Mouse (Mus musculus) heart, embryonic 10.5 days (tissue): ENCODE measurements at regions not wholly inside any gene's neighbourhood (a gene's known extent, or its start where the extent isn't known, plus 50 kb on each side); places are given as distances from the start of the nearest gene placed in this dataset.

Experiments
- DNase-seq: peaks from one replicate; pipeline ENCODE4 v3.0.0-alpha.2; 2017; ENCODE audit warnings: low spot score
- H3K27ac ChIP-seq: fragments of 300-500 bp; sonication (generic); 2 replicates; pipeline ENCODE4 v1.5.1; 2016; ENCODE audit warnings: mild to moderate bottlenecking
- H3K27me3 ChIP-seq: fragments of 300-500 bp; sonication (generic); 2 replicates; pipeline ENCODE4 v1.6.1; 2016; ENCODE audit warnings: mild to moderate bottlenecking; ENCODE audit not compliant: poor library complexity, insufficient read depth, severe bottlenecking
- H3K36me3 ChIP-seq: fragments of 300-500 bp; sonication (generic); 2 replicates; pipeline ENCODE4 v1.6.1; 2016; ENCODE audit warnings: mild to moderate bottlenecking, moderate library complexity
- H3K4me1 ChIP-seq: fragments of 300-500 bp; sonication (generic); 2 replicates; pipeline ENCODE4 v1.6.1; 2016; ENCODE audit warnings: mild to moderate bottlenecking
- H3K4me3 ChIP-seq: fragments of 300-500 bp; sonication (generic); 2 replicates; pipeline ENCODE4 v1.5.1; 2016; ENCODE audit warnings: mild to moderate bottlenecking, moderate library complexity
- H3K9me3 ChIP-seq: fragments of 300-500 bp; sonication (generic); 2 replicates; pipeline ENCODE4 v1.6.1; 2016; ENCODE audit warnings: mild to moderate bottlenecking, moderate library complexity
- WGBS: fragments of 180-500 bp; shearing (Covaris S2); methylation state at CpG from one replicate; pipeline ENCODE4 v1.1.7; 2016; 5-methylcytosine and 5-hydroxymethylcytosine counted together

GRCm38 (mm10) chr6:50973231-50973654, 319.0 kb upstream of the Npvf start:
- H3K27ac ChIP-seq: no peak overlapping the region
- no peaks in the 10 kb centered on the region for H3K9me3 ChIP-seq
- H3K4me1 ChIP-seq: peaks cover 27% of the 10 kb centered on the region
- H3K4me3 ChIP-seq: no peak overlapping the region
- H3K36me3 ChIP-seq: no peaks in the 10 kb centered on the region
- 77% methylated on average over 2 of the region's 2 CpGs for WGBS
- no peaks in the 10 kb centered on the region for H3K27me3 ChIP-seq
- DNase-seq: no peak

- H3K9me3 ChIP-seq: no peaks in the 10 kb centered on the region
- H3K4me1 ChIP-seq: peaks cover 29% of the 10 kb centered on the region
- no peak overlapping the region for H3K4me3 ChIP-seq
- no peaks in the 10 kb centered on the region for H3K36me3 ChIP-seq
- H3K27ac ChIP-seq: peak overlapping the region; percentile 56; the same call in 1 of the 2 replicates
- DNase-seq: no peak
- H3K27me3 ChIP-seq: no peaks in the 10 kb centered on the region
These were observed 319.6 kb upstream of the Npvf start for GRCm38 (mm10) chr6:50973815-50974214.

- Histone ChIP-seq H3K27ac (no peak overlapping the region), H3K9me3 (no peaks in the 10 kb centered on the region), H3K36me3 (no peaks in the 10 kb centered on the region), H3K4me3 (no peak overlapping the region), H3K4me1 (peaks cover 35% of the 10 kb centered on the region), H3K27me3 (no peaks in the 10 kb centered on the region)
- 10% methylated on average over 1 of the region's 1 CpGs for WGBS
- no peak for DNase-seq
These were observed 320.7 kb upstream of the Npvf start for GRCm38 (mm10) chr6:50974961-50975360.

- WGBS: 51% methylated on average over 7 of the region's 7 CpGs
- H3K36me3 ChIP-seq: no peaks in the 10 kb centered on the region
- H3K27ac ChIP-seq: peak overlapping the region; percentile 13
- no peaks in the 10 kb centered on the region for H3K9me3 ChIP-seq
- peaks cover 55% of the 10 kb centered on the region for H3K4me1 ChIP-seq
- DNase-seq: no peak
- no peak overlapping the region for H3K4me3 ChIP-seq
- no peaks in the 10 kb centered on the region for H3K27me3 ChIP-seq
These were observed 322.7 kb upstream of the Npvf start for GRCm38 (mm10) chr6:50976973-50977372.

- Histone ChIP-seq H3K4me1 (peaks cover 59% of the 10 kb centered on the region), H3K27me3 (no peaks in the 10 kb centered on the region), H3K9me3 (no peaks in the 10 kb centered on the region), H3K27ac (peak overlapping the region; percentile 13), H3K36me3 (no peaks in the 10 kb centered on the region), H3K4me3 (no peak overlapping the region)
- WGBS: 26% methylated on average over 8 of the region's 8 CpGs
- DNase-seq: no peak
These were observed 323.1 kb upstream of the Npvf start for GRCm38 (mm10) chr6:50977381-50977780.

- Histone ChIP-seq H3K4me1 (peaks cover 66% of the 10 kb centered on the region), H3K4me3 (no peak overlapping the region), H3K36me3 (no peaks in the 10 kb centered on the region), H3K27ac (peak overlapping the region; percentile 13), H3K27me3 (no peaks in the 10 kb centered on the region), H3K9me3 (no peaks in the 10 kb centered on the region)
- WGBS: 54% methylated on average over 4 of the region's 4 CpGs
- DNase-seq: no peak
These were observed 323.8 kb upstream of the Npvf start for GRCm38 (mm10) chr6:50978016-50978415.

DNA sequence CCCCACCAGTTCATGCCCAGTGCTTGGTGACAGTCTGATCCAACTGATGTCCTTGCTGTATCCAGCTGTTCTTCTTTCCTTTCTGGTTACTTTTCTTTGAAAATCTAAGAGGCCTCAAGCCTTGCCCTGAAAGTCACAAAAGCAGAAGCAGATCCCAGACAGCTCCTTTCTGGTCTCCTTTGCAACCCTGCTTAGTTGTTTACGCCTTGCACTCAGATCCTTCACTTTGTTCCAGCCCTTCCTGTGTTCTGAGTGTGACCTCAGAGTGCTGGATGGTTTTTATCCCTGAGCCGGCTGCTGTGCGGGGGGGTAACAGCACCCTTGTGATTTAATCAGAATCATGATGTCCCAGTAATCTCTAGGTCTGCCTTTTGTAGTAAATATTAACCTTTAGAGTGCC, 324.3 kb upstream of the Npvf start:
- Histone ChIP-seq H3K36me3 (no peaks in the 10 kb centered on the region), H3K9me3 (no peaks in the 10 kb centered on the region), H3K4me1 (peaks cover 71% of the 10 kb centered on the region), H3K4me3 (no peak overlapping the region), H3K27ac (peak overlapping the region; percentile 13), H3K27me3 (no peaks in the 10 kb centered on the region)
- WGBS: 39% methylated on average over 3 of the region's 3 CpGs
- no peak for DNase-seq

DNA sequence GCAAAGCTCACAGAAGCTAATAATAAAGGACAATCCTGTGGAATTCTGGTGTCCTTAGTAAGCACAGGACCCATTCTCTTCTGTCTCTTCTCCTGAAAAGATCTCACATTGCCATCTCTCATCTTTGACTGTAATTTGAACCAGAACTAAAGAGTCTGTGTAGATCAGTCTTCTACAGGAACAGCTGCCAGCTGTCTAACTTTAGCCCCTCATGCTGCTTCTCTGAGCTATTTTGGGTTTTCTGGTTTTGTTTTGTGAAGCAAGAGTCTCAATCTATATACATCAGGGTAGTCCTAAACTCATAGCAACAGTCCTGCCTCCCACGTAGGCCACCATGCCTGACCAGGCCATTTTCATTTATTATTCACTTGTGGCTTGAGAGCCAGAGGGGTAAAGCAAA, 325.5 kb upstream of the Npvf start:
- Histone ChIP-seq H3K27ac (peak overlapping the region; percentile 24; the same call in 1 of the 2 replicates), H3K36me3 (no peaks in the 10 kb centered on the region), H3K9me3 (no peaks in the 10 kb centered on the region), H3K4me1 (peaks cover 80% of the 10 kb centered on the region), H3K4me3 (no peak overlapping the region), H3K27me3 (no peaks in the 10 kb centered on the region)
- WGBS: 65% methylated on average over 1 of the region's 1 CpGs
- DNase-seq: no peak

DNA sequence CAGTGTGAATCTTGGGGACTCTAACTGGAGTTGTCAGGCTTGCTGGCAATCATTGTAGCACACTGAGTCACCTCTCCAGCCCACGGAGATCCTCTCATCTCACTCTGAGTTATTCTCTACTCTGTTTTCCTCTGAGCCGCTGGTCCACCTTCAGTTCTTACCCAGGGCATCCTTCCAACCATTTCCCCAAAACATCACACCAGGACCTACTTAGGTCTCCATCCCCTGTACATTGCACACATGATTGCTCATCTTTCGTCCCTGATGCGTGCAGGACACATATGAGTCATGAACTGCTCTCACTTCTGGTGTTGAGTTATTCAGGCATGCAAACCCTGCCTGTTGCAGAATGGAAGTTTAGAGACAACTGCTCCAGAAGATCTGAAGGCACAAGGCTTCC, 326.1 kb upstream of the Npvf start:
- H3K27ac ChIP-seq: peak overlapping the region; percentile 24; the same call in 1 of the 2 replicates
- no peak overlapping the region for H3K4me3 ChIP-seq
- no peaks in the 10 kb centered on the region for H3K36me3 ChIP-seq
- no peaks in the 10 kb centered on the region for H3K27me3 ChIP-seq
- H3K9me3 ChIP-seq: no peaks in the 10 kb centered on the region
- DNase-seq: no peak
- H3K4me1 ChIP-seq: peaks cover 79% of the 10 kb centered on the region
- WGBS: 76% methylated on average over 4 of the region's 4 CpGs

DNA sequence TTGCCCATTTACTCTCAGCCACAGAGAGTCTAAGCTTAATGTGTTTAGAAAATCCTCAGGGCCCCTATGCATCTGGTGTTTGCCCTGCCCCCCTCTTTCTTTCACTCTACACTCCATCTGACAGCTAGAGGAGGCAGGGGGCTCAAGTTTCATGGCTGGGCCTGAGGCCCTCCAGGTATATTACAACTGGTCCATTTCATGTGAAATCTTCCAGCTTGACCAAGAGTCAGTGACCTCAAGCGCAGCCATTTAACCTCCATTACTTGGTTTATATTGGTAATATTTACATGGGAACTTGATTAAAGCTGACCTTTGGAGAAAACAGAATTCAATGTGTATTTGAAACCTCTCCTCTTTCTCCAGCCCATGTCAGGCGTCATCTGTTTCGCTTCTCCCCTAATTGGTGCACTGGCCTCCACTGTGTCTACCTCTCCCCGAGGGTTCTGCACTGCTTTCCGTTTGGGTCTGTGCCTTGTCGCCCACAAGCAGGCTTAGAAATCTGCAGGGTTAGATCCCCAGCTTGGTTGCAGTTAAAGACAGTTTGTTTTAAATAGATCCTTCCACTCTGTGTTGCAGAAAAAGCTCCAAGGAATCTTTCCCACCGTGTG, 327.6 kb upstream of the Npvf start:
- peaks cover 3% of the 10 kb centered on the region; the same call in 1 of the 2 replicates for H3K27me3 ChIP-seq
- H3K4me3 ChIP-seq: no peak overlapping the region
- H3K9me3 ChIP-seq: no peaks in the 10 kb centered on the region
- no peak for DNase-seq
- 46% methylated on average over 7 of the region's 7 CpGs for WGBS
- H3K27ac ChIP-seq: peak overlapping the region; percentile 76
- no peaks in the 10 kb centered on the region for H3K36me3 ChIP-seq
- H3K4me1 ChIP-seq: peaks cover 82% of the 10 kb centered on the region

GRCm38 (mm10) chr6:50982856-50983255, 328.6 kb upstream of the Npvf start:
- peak overlapping the region; percentile 76 for H3K27ac ChIP-seq
- 64% methylated on average over 4 of the region's 4 CpGs for WGBS
- no peak overlapping the region for H3K4me3 ChIP-seq
- no peaks in the 10 kb centered on the region for H3K36me3 ChIP-seq
- H3K9me3 ChIP-seq: no peaks in the 10 kb centered on the region
- H3K4me1 ChIP-seq: peaks cover 71% of the 10 kb centered on the region
- peaks cover 3% of the 10 kb centered on the region; the same call in 1 of the 2 replicates for H3K27me3 ChIP-seq
- DNase-seq: no peak

GRCm38 (mm10) chr6:50983511-50984099, 329.4 kb upstream of the Npvf start:
- Histone ChIP-seq H3K36me3 (no peaks in the 10 kb centered on the region), H3K27ac (peak overlapping the region; percentile 76), H3K9me3 (no peaks in the 10 kb centered on the region), H3K27me3 (peaks cover 3% of the 10 kb centered on the region; the same call in 1 of the 2 replicates), H3K4me1 (peaks cover 64% of the 10 kb centered on the region), H3K4me3 (no peak overlapping the region)
- DNase-seq: no peak
- 51% methylated on average over 8 of the region's 8 CpGs for WGBS

GRCm38 (mm10) chr6:50984157-50984905, 330.1 kb upstream of the Npvf start:
- H3K36me3 ChIP-seq: no peaks in the 10 kb centered on the region
- peaks cover 3% of the 10 kb centered on the region; the same call in 1 of the 2 replicates for H3K27me3 ChIP-seq
- DNase-seq: no peak
- peak overlapping the region; percentile 50 for H3K27ac ChIP-seq
- 38% methylated on average over 11 of the region's 11 CpGs for WGBS
- peaks cover 62% of the 10 kb centered on the region for H3K4me1 ChIP-seq
- H3K9me3 ChIP-seq: no peaks in the 10 kb centered on the region
- H3K4me3 ChIP-seq: no peak overlapping the region
